Mouse (Mus musculus) G1E (cell line): ENCODE results near the gene Tspoap1.

Source experiments
- CTCF ChIP-seq: IDR thresholded peaks from 2 replicates; pipeline ENCODE4 v1.5.1; 2012; ENCODE audit warnings: low read depth, low read length, inconsistent platforms, mixed read lengths
- GATA1 ChIP-seq: IDR thresholded peaks from 2 replicates; pipeline ENCODE4 v1.6.1; 2012; ENCODE audit warnings: borderline replicate concordance, low read length, inconsistent platforms, mixed read lengths
- GATA2 ChIP-seq: IDR thresholded peaks from 2 replicates; pipeline ENCODE4 v1.6.1; 2012; ENCODE audit warnings: low read depth, low read length, inconsistent platforms, borderline replicate concordance

DNA sequence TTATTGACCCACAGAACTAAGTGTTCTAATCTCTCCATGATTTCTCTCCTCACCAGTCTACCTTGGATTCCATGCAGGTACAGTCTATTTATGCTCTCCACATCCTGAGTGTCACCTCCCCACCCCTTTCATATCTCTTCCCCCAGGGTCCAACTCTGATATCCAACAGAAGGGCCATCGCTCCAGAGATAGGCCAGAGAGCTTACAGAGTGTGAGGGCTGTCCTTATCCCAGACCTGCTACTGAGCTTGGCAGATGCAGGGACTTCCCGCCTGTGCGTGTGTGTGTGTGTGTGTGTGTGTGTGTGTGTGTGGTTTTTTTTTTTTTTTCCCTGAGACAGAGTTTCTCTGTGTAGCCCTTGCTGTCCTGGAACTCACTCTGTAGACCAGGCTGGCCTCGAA is 8.4 kb downstream of the Tspoap1 start:
- TF ChIP-seq CTCF (no peak), GATA1 (no peak), GATA2 (no peak)
